Mouse (Mus musculus) spleen, adult 2 months (tissue): ENCODE measurements around the gene Ovca2.

Source experiments
- CTCF ChIP-seq: fragments of 200-500 bp; IDR thresholded peaks from 2 replicates; pipeline ENCODE4 v1.5.1; 2011; ENCODE audit warnings: mild to moderate bottlenecking, inconsistent platforms; ENCODE audit not compliant: insufficient read depth, insufficient read length, insufficient replicate concordance; ENCODE audit errors: extremely low read depth
- POLR2A ChIP-seq: fragments of 200-500 bp; IDR thresholded peaks from 2 replicates; pipeline ENCODE4 v1.6.1; 2011; ENCODE audit warnings: low read depth, low read length, inconsistent platforms

- TF ChIP-seq CTCF (no peak), POLR2A (no peak)
These were observed 45.2 kb downstream of the Ovca2 start for GRCm38 (mm10) chr11:75133391-75133790.
